Mouse (Mus musculus) frontal cortex, postnatal 36 days (tissue): ENCODE data around the gene Prkar1a.

Source experiments
- DNase-seq, 2 experiments: peaks; one replicate each; pipeline ENCODE4 v3.0.0; 2022; ENCODE audit warnings: low spot score in 2 of 2

Prkar1a gene

GRCm38 (mm10) chr11:109672881-109673739, 23.9 kb downstream of the Prkar1a start:
- no peak for DNase-seq

GRCm38 (mm10) chr11:109673741-109674140, 24.5 kb downstream of the Prkar1a start:
- DNase-seq = no peak

GRCm38 (mm10) chr11:109674542-109674941, 25.3 kb downstream of the Prkar1a start:
- no peak for DNase-seq

GRCm38 (mm10) chr11:109675208-109675607, 26.0 kb downstream of the Prkar1a start:
- no peak for DNase-seq

- no peak for DNase-seq
These were observed 26.6 kb downstream of the Prkar1a start for GRCm38 (mm10) chr11:109675771-109676170.

- DNase-seq = no peak
These were observed 27.6 kb downstream of the Prkar1a start for GRCm38 (mm10) chr11:109676621-109677373.

- DNase-seq = no peak
These were observed 29.1 kb downstream of the Prkar1a start for GRCm38 (mm10) chr11:109678291-109678690.

- DNase-seq = no peak
These were observed 31.7 kb downstream of the Prkar1a start for GRCm38 (mm10) chr11:109680934-109681333.

- DNase-seq = no peak
These were observed 32.4 kb downstream of the Prkar1a start for GRCm38 (mm10) chr11:109681556-109681955.

GRCm38 (mm10) chr11:109682221-109682620, 33.0 kb downstream of the Prkar1a start:
- DNase-seq = no peak

GRCm38 (mm10) chr11:109689539-109689938, 40.3 kb downstream of the Prkar1a start:
- no peak for DNase-seq

- no peak for DNase-seq
These were observed 43.5 kb downstream of the Prkar1a start for GRCm38 (mm10) chr11:109692737-109693136.

GRCm38 (mm10) chr11:109696519-109696918, 47.3 kb downstream of the Prkar1a start:
- DNase-seq = no peak

GRCm38 (mm10) chr11:109697089-109697643, 48.0 kb downstream of the Prkar1a start:
- no peak for DNase-seq

GRCm38 (mm10) chr11:109698740-109699139, 49.5 kb downstream of the Prkar1a start:
- no peak for DNase-seq

- DNase-seq = no peak
These were observed 50.6 kb downstream of the Prkar1a start for GRCm38 (mm10) chr11:109699784-109700183.

- no peak for DNase-seq
These were observed 51.6 kb downstream of the Prkar1a start for GRCm38 (mm10) chr11:109700761-109701160.

GRCm38 (mm10) chr11:109702031-109702815, 53.0 kb downstream of the Prkar1a start:
- no peak for DNase-seq

- DNase-seq = no peak
These were observed 54.6 kb downstream of the Prkar1a start for GRCm38 (mm10) chr11:109703845-109704244.

GRCm38 (mm10) chr11:109704311-109705205, 55.4 kb downstream of the Prkar1a start:
- DNase-seq = no peak
